Mouse (Mus musculus) C2C12 (cell line): ENCODE data around the gene Arxes1.

Experiments
- CTCF ChIP-seq: IDR thresholded peaks from one replicate; pipeline ENCODE4 v1.5.1; 2011; ENCODE audit not compliant: control insufficient read depth, insufficient read depth, insufficient read length
- MYOD1 ChIP-seq: IDR thresholded peaks from one replicate; pipeline ENCODE4 v1.6.1; 2011; ENCODE audit warnings: low read depth; ENCODE audit not compliant: control insufficient read depth, insufficient read length
- USF1 ChIP-seq: IDR thresholded peaks from one replicate; pipeline ENCODE4 v1.6.1; 2011; ENCODE audit warnings: low read depth, mild to moderate bottlenecking, control low read depth, moderate library complexity

GRCm38 (mm10) chrX:136060698-136061097 is 27.5 kb downstream of the Arxes1 start:
- TF ChIP-seq CTCF (no peak), MYOD1 (no peak), USF1 (no peak)
